Mouse (Mus musculus) cortical plate, adult 2 months (tissue): ENCODE data around the gene Pced1a. TPM values are rescaled to one million over a fixed set of nuclear protein-coding genes. Genes with fewer than 3 reads are reported as not detected.

Experiments used
- H3K27ac ChIP-seq: fragments of 200-500 bp; 2 replicates; pipeline ENCODE4 v1.5.1; 2012; ENCODE audit warnings: low read length, control low read depth, inconsistent platforms; ENCODE audit not compliant: insufficient read depth
- H3K4me1 ChIP-seq: fragments of 200-500 bp; 2 replicates; pipeline ENCODE4 v1.6.1; 2011; ENCODE audit warnings: low read length; ENCODE audit not compliant: control insufficient read depth, insufficient read depth
- H3K4me3 ChIP-seq: fragments of 200-500 bp; 2 replicates; pipeline ENCODE4 v1.5.1; 2011; ENCODE audit warnings: mild to moderate bottlenecking, low read length, control low read depth; ENCODE audit not compliant: insufficient read depth
- CTCF ChIP-seq: fragments of 200-500 bp; IDR thresholded peaks from 2 replicates; pipeline ENCODE4 v1.5.1; 2011; ENCODE audit warnings: mild to moderate bottlenecking, control low read depth, low read length; ENCODE audit not compliant: insufficient read depth; ENCODE audit errors: extremely low read depth
- POLR2A ChIP-seq: fragments of 200-500 bp; IDR thresholded peaks from 2 replicates; pipeline ENCODE4 v1.6.1; 2011; ENCODE audit warnings: mild to moderate bottlenecking, low read length, control low read depth; ENCODE audit not compliant: insufficient read depth; ENCODE audit errors: extremely low read depth
- polyA plus RNA-seq: library from polyadenylated mRNA; depleted of rRNA; stranded (reverse); fragments of >200 nt; gene quantifications from 2 replicates; pipeline ENCODE4 v1.2.3, GENCODE M21; 2012; rRNA removed

Gene Pced1a
- polyA plus RNA-seq, result 24.6 and 27.9 TPM in 2 replicates

DNA sequence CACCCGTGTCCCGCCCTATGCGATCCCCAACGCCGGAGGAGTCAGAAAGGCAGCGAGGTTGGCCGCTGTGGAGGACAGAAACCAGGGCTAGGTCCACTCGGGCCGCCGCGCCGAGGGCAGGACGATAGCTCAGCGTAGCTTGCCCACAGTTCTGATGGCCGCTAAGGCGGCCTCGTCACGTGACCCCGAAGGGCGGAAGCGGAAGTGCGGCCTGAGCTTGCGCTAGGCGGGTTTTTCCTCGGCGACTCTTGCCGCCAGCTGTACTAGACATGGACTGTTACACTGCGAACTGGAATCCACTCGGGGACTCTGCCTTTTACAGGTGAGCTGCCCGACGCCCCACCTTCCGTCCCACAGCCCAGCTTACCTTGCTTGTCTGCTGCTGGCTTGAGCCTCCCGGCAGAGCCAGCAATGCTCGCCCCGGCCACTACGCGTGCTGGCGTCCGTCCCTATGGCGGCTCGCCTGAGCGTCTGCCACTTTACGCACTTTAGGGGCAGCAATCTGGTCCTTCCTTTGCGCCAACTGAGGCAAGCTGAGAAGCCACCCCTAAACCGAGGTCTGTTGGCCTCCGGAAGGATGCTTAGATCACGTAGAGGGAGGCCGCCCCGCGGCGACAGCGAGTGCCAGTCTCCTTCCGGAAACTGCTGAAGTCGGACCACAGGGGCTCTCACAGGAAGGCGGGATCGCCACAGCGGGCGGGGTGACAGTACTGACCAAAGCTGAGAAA lies at the start of gene Pced1a, which contains the start of gene Vps16:
TSS of gene Pced1a (minus strand) at position 576 of the 728 bp plus-strand sequence.
TSS of gene Vps16 (plus strand) at position 214 of the 728 bp plus-strand sequence.
- H3K27ac ChIP-seq, result peak within 1 kb of the TSS; percentile 89
- peak within 1 kb of the TSS; percentile 85 for H3K4me3 ChIP-seq
- peaks cover 2% of the 10 kb centered on the region; the same call in 1 of the 2 replicates for H3K4me1 ChIP-seq
- peak; percentile 27; the same call in 1 of the 2 replicates for TF ChIP-seq CTCF
- peak; percentile 93 for TF ChIP-seq POLR2A

DNA sequence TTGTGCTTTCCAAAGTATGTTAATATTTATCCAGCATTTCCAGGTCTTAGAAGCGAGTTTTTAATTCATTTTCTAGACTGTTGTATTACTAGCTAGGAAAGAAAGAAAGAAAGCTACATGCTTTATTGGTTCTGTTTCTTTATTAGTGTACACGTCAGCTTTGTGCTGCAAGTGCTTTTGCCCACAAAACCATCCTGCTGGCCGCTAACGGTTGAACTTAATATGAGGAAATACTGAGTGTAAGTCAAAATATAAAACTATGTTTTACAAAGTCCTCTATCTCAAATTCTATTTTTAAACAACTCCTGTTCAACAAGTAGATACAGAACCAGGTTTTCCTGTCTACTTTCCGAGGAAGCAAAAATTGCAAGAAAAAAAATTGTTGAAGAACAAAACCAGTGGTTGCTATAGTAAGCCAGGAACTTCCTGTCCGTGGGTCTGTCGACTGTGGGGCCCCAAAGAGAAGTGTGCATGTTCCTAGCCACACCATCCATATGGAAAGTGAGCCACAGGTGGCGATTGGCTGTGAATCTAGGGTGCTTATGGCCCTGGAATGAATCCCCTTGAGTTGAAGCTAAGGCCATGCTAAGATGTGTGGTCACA lies 48.5 kb upstream of the Pced1a start:
- H3K4me1 ChIP-seq, result peaks cover 16% of the 10 kb centered on the region
- H3K27ac ChIP-seq, result no peak overlapping the region
- TF ChIP-seq POLR2A (no peak), CTCF (no peak)
- no peak overlapping the region for H3K4me3 ChIP-seq

DNA sequence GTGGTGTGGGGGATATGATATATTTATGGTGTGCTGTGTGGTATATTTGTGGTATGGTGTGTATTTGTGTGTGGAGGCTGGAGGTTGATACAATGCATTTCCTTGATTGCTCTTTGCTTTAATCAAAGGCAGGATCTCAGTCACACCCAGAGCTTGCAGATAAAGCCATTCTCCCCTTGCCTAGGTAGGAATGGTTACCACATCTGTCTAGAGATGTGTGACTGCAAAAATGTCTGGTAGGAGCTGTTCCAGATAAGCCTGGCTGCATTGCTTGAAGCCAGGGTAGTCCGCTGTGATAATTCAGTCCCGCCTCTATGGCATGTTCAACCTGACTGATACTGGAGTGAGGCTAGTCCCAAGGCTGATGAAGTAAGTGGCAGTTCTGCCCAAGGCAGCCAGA lies 45.4 kb upstream of the Pced1a start:
- Histone ChIP-seq H3K27ac (no peak overlapping the region), H3K4me3 (no peak overlapping the region), H3K4me1 (peaks cover 13% of the 10 kb centered on the region)
- TF ChIP-seq POLR2A, result no peak
- no peak for TF ChIP-seq CTCF

DNA sequence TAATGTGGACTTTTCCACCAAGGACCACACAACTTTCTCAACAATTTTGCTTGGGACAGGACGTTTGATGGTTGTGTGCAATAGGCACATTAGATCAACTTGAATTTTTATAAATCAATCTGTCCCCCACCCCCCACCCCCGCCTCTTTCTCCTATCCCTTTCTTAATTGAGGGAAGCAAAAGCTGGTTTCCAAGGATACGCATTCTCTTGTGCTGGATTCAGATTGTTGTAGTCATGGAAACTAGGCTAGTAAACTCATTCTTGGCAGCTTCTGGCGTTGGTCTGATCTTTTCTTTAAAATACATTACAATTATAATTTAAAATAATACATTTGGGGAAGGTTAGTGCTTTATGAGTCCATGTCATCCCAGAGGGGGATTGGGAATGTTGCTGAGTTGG lies 44.9 kb upstream of the Pced1a start:
- TF ChIP-seq POLR2A (no peak), CTCF (no peak)
- Histone ChIP-seq H3K4me3 (no peak overlapping the region), H3K27ac (no peak overlapping the region), H3K4me1 (peaks cover 13% of the 10 kb centered on the region)

DNA sequence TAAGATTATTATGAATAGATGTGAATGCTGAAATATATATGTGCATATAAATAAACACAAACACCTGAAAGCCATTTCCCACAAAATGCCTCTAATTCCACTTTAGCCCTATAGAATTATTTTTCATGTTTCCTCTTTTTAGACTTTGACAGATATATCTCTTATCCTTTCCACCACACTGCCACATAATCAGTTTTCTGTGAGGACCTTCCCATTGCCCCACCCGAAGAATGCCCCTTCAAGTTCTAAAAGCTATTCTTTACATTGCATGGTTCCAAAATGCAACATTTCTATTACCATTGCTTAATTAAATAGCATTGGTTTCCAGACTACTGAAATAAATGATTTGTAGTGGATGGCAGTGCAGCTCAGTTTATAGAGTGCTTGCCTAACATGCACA lies 41.9 kb upstream of the Pced1a start:
- TF ChIP-seq CTCF, result no peak
- TF ChIP-seq POLR2A, result no peak
- Histone ChIP-seq H3K4me1 (peaks cover 11% of the 10 kb centered on the region), H3K4me3 (no peak overlapping the region), H3K27ac (no peak overlapping the region)

DNA sequence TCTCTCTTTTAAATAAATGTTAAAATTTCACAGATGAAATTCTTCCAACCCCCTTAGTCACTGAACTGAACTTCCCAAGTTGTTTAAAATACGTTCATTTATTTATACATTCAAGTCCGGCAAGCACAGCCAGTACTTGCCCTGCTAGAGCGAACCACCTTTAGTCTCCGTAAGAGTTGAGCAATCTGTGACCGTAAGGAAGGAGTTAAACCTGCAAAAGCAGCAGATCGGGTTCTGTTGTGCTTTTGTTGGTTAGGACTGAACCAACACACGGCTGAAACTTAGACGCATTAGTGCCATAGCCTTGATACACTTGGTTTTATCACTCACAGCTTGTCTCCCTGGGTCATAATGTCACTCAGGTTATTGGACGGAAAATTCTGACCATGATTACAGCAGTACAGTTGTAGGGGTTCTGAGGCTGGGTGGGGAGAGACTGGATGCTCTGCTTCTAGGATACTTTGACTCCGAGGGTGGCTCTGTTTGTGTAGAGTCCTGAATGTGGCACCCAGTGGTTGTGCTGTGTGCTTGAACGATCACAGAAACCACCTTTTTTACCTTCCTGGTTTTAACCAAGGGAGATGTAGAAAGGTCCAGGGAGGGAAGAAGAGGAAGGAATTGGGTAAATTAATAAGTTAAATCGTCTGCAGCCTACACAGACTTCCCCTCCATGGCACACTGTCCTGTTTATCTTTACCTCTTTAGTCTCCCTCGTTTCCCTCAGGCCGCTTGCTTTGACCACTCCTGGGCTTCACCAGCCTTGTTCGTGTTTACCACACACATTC lies 37.0 kb upstream of the Pced1a start:
- TF ChIP-seq POLR2A (no peak), CTCF (no peak)
- no peak overlapping the region for H3K27ac ChIP-seq
- H3K4me3 ChIP-seq, result no peak overlapping the region
- peaks cover 13% of the 10 kb centered on the region for H3K4me1 ChIP-seq

DNA sequence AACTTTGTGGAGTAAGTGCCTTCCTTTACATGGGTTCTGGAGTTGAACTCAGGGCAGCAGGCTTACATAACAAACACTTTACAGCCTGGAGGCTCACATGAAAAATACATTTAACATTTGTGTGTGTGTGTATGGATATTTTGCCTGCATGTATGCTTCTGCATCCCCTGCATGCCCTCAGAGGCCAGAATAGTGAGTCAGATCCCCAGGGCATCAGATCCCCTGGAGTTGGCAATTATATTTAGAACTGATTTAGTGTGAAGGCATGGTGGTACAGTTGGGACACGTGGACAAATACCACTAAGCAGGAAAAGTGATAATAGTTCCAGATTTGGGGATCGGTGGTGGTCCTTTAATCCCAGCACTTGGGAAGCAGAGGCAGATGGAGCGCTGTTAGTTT lies 35.1 kb upstream of the Pced1a start:
- Histone ChIP-seq H3K27ac (no peak overlapping the region), H3K4me3 (no peak overlapping the region), H3K4me1 (peaks cover 16% of the 10 kb centered on the region)
- TF ChIP-seq CTCF, result no peak
- no peak for TF ChIP-seq POLR2A

DNA sequence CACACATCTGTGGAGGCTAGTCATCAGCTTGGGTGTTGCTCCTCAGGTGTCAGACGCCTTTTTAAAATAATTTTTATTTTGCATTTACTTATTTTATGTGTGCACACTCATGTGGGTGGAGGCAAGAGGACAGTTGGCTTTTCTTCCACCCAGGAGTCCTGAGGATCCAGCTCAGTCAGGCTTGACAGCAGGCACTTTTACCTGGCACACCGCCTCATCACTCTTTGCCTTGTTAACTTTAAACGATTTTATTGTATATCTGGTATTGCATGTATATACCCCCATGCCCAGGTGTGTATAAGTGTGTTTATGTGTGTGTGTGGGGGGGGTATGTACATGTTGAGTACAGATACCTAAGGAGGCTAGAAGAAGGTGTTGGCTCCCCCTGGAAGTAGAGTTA lies 33.4 kb upstream of the Pced1a start:
- H3K4me3 ChIP-seq, result no peak overlapping the region
- no peak overlapping the region for H3K27ac ChIP-seq
- H3K4me1 ChIP-seq, result peaks cover 18% of the 10 kb centered on the region
- no peak for TF ChIP-seq CTCF
- TF ChIP-seq POLR2A, result no peak

DNA sequence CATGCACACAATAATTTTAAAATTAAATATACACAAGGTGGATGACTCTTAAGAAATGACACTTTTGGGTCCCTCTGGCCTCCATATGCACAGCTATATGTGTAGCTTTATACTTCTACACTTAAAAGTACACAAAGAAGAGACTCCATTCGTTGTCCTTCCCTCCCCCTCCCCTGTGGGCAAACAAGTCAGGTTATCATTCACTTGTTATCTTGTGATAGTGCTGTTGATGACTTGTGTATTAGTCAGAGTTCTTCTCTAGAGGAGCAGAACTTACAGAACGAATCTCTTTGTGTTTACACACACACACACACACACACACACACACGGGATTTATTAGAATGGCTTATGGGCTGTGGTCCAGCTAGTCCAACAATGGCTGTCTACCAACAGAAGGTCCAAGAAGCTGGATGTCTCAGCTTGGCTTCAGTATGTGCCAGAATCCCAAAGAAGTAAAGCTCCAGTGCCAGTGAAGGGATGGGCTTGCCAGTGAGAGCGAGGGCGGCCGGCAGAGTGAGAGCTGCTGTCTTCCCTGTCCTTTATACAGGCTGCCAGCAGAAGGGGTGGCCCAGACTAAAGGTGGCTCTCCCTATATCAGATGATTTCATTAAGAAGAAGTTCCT lies 30.4 kb upstream of the Pced1a start:
- Histone ChIP-seq H3K4me3 (no peak overlapping the region), H3K4me1 (peaks cover 17% of the 10 kb centered on the region), H3K27ac (no peak overlapping the region)
- TF ChIP-seq POLR2A (no peak), CTCF (no peak)

DNA sequence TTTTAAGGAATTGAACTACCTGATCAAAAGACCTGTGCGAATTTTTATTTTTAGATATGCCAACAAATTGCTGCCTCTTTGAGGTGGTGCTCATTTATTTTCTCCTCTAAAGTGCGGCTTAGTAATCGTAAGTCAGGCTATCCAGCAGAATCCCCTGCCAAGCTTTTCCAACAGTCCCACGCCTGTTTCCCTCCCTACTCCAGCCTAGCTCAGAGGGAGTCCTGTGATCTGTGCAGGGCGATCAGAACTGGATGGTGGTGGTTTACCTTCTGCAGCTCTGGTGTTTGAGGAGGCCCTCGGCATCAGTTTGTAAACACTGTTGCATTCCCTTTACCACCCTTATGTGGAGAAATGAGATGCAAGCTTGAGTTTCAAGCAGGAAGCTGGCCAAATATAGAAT lies 28.9 kb upstream of the Pced1a start:
- Histone ChIP-seq H3K4me1 (peaks cover 14% of the 10 kb centered on the region), H3K27ac (no peak overlapping the region), H3K4me3 (no peak overlapping the region)
- TF ChIP-seq CTCF (no peak), POLR2A (no peak)
